Mouse (Mus musculus) layer of hippocampus, postnatal 36 days (tissue): ENCODE results near the gene Hoxc5. TPM values are rescaled to one million over a fixed set of nuclear protein-coding genes. Genes with fewer than 3 reads are reported as not detected.

Experiments used
- DNase-seq, 2 experiments: peaks; one replicate each; pipeline ENCODE4 v3.0.0; 2022
- microRNA-seq, 2 experiments: library from miRNA; unstranded; fragments of <30 nt; microRNA quantifications; one replicate each; pipeline ENCODE4 v1.2.0; 2021
- total RNA-seq, 2 experiments: library from RNA; stranded (reverse); gene quantifications; 2 replicates each; pipeline ENCODE4 v1.2.3; 2021

The Hoxc5 gene
- total RNA-seq, 2 experiments from 2014 or later: not detected

DNA sequence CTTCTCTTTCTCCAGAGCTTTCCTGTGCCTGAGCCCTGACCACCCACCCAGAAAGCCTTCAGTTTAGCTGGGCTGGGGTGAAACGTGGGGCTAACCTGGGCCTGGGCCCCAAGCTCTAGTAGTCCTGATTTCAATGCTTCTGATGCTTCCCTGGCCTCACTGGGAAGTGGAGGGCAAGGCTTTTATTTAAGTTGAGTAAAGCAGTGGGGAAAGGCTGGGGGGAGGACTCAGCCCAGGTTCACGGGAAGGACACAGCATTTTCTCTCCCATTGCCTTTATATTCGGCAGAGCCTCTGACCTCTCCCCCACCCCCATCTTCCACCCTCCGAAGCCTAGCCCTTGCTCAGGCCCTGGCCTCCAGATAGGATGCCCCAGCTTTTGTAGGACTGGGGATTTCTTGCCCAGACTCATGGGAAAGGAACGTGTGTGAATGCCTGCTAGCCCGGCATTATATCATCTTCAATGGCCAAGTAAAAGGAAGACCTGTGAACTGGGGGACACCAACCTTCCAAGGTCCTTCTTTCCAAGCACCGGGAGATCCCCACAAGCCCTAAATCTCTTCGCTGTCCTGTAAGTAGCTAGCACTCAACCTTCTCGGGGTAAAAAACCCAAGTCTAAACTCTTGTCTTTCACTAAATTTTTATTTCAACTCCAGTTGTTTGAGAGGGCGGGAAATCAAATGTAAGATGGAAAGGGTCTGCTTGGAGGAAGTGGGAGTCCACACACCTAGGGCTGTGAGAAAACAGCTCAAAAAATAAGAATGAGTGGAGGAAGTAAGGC is 71.6 kb downstream of the Hoxc5 start:
- no peak for DNase-seq

DNA sequence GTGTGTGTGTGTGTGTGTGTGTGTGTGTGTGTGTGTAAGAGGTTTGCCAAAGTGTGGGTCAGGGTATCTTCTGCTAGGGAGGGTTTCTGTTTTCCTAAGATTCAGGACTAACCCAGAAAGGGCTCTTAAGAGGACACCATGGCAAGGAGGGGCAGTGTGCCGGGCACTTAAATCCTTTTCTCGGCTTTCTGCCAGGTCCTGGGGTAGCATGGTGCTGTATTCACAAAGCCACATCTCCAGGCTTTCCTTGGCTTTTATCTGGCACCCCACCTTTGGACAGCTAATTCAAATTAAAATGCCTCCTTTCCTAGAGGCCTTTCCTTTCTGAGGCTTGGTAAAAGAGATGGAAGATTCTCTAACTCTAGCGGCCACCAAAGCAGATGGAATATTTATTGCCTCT is 72.4 kb downstream of the Hoxc5 start:
- no peak for DNase-seq

DNA sequence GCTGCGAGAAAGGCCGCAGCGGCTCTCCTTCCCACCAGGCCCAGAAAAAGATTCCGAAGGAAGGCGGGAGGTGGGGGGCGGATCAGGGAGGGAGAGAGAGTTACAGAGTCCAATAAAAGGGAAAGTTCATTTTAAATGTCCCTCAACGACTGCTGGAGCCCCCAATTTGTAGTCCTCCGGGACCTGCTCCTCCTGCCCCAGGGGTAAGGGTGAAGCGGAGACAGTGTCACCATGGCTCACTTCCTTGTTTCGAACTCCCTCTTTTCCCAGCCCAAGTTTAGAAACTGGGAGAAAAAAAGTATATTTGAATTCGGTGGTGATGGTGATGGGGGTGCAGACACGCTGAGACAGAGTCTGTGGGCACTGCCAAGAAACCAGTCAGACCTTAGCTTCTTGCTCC is 73.4 kb downstream of the Hoxc5 start:
- no peak for DNase-seq

DNA sequence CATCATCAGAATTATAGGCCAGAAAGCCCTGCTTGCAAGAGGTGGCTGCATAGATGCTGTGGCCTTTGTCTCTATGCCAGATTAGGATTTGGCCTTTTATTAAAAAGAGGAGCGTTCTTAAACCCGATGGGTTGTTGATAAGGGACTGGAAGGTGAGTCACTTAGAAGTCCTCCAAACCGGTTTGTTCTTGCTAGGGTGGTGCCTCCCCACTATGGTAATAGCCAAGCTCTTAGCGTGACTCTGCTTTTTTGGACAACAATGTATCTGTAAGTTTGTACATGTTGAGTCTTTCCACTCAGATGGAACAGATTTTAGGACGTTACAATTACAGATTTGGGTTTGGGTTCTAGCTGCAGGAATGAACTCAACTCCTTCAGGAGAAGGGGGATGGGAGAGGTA is 74.4 kb downstream of the Hoxc5 start:
- no peak for DNase-seq

DNA sequence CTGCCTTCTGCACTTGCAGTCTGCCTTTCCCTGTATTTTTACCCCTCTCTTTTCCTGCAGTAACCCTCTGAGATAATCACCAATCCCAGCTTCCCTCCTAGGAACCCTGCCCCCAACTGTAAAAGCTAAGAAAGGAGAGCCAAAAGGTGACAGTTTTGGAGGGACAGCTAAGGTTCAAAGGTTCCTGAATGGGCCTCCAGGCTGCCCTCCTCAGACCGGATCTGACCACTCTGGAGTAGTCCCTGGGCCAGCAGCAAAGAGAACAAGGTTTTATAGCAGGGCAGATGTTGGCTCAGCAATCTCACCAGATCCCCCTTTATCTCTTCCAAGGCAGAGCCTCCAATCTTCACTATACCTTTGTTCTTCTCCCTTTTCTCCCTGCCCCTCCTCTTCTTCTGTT is 75.0 kb downstream of the Hoxc5 start:
- no peak for DNase-seq

DNA sequence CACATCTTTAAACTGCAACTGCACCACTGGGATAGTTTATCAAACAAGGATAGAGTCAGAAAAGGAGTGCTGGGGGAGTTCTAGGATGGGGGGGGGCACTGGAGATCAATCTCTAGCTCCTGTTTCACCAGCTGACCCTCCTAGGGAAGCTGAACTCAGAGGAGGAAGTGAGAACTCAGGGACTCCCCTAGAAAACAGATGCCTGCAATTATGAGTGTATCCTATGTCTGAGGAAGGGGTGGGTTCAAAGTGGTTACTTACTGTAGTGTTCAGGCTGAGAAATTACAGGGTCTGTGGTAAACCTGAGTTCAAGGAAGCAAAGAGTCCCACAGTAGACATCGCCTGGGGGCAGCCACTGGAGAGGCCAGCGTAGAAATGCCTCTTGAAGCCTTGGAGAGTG is 84.4 kb downstream of the Hoxc5 start:
- DNase-seq: no peak

DNA sequence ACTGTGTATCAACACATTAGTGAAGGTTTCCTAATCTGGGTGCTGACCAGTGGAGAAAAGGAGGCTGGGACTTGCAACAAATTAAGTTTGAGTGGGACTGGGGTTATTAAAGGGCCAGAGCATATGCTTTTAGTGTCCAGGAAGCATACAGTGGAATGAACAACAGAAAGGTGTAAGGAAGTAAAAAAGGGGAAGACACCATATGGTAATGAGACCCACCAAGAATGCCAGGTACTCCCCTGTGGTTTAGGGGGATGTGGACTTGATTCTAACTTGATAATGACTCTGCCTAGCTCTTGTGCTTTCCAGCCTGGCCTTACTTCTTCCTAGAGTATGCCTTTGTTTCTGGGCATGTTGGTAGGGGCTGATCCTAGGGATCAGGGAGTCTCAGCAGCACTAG is 86.0 kb downstream of the Hoxc5 start:
- DNase-seq: no peak

DNA sequence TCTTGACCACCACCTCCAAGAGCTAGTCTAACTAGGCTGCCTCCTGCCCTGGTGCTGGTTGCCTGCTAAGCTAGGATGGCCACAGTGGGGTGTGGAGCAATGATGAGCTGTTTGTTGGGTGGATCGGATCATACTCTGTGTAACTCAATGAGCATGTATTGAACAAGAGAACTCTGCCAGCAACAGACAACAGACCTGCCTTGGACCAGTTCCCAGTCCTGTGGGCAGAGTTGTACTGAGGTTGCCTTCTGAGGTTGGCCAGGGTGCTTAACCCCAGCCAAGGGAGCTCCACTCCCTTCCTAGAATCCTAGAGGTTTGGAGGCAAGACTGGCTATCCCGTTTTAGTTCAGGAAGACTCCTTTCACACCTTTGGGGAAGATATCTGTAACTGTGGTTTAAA is 89.2 kb downstream of the Hoxc5 start:
- DNase-seq: no peak

DNA sequence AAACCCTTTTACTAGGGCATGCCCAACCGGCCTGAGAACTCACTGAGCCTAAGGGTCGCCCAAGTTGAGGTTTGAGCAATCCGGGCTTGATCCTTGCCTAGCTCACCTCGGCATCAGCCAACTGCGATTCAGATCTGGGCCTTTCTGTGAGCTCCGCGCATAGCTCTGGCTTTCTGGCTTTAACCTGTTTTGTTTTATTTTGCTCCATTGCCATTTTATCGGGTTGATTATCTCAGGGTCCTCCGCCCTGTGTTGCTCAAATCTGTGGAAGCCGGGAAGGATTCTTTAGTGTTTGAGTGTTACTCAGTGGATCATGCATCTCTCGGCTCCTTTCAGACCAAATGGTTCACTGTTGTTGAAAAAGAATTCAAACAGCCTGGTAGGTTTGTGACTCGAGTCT is 91.5 kb downstream of the Hoxc5 start:
- DNase-seq: no peak

DNA sequence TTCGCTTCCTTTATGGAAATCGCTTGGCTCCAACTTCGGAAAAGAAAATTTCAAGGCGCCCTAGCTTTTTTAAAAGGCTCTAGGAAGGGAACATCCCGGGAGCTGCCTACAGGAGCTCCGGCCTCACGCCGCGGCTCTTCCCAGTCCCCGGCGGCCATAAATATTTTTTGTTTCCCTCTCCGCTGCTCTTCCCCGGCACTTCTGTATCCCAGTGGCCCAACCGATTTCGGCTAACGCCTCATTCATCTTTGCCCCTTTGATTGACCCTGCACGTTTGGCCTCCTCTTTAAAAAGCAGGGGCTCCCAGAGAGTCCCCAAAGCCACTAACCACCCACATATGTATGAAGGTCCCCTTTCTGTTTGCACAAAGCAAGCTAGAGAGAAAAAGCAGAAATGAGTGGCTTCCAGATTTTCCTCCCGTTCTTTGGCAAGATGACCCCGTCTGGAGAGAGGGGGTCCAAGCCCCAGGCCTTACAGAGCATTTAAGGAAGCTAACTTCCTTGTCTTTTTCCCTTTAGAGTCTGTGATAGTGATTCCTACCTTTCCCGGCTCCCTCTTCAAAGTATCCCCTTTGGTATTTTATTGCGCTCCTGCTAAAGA is 92.2 kb downstream of the Hoxc5 start:
- DNase-seq: no peak

DNA sequence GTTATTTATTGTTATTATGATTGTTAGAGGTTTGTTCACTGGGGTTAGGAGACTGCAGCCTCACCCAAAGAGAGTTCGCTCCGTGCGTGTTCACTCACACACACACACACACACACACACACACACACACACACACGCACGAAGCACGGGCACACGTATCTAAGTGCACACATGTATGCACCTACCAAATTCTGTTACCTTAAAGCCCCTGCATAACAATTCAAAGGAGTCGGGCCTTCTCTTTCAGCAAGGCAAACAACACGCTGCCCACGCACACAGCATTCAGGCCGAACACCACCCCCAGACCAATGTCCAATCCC is 92.7 kb downstream of the Hoxc5 start:
- no peak for DNase-seq

DNA sequence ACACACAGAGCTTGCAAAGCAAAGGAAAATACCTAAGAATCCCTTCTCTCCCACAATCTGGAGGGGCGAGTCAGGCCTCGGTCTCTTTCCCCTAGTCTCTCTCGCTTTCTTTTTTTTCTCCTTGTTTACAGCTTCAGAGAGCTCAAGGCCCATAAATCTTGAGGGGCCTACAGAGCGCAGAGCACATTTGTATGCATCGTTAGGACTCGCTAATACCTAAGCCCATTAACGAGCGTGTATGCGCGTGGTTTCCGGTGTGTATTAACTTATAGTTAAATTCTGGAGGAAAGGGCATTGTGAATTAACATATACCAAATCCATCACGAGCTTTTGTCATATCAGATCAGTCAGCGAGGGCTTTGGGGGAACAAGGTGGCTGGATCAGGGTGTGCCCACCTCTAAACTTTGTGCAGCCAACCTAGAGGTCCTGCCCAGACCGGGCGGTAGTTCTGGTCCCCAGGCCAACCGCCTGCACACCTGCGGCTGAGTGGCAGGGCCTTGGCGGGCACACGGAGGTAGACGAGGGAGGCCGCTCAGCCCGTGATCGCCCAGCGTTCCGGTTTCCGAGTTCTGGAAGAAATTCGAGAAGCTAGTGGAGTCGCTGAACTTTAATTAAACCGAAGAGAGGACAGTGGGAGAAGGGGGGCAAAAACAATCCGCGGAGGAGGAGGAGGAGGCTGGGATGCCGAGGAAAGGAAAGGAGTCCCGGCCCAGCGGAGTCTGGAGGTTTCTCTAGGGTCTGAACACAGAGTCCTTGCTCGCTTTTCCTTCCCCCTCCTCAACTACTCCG is 93.3 kb downstream of the Hoxc5 start:
- DNase-seq: no peak

DNA sequence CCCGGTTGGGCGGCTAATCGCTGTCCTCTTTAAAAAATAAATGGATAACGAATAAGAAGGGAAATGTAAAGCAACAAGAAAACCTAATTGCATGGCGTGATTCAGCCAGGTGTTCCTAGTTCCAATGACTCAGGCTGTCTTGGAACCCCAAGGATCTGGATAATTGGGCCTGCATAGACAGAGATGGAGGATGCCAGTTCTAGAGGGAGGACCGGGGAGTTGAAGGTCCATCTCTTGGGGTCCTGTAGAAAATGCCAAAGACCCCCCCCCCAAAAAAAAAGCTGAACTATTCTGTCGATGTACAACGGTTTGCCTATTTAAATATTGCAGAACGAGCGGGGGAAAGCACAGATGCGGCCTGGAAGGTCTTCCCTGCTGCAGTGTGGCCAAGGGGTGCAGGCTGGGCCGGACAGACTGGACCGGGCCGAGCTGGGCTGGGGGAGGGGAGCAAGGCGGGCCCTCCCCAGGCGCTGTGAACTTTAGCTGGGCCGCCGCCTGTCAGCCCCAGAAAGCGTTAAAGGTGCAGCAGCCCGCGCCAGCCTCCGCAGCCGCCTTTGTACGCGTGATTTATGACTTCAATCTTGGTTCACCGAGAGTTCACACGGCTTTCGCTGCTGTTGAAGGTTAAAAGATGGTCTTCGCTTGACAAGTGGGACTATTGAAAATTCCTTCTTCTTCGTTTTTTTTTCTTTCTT is 94.0 kb downstream of the Hoxc5 start:
- DNase-seq: no peak

DNA sequence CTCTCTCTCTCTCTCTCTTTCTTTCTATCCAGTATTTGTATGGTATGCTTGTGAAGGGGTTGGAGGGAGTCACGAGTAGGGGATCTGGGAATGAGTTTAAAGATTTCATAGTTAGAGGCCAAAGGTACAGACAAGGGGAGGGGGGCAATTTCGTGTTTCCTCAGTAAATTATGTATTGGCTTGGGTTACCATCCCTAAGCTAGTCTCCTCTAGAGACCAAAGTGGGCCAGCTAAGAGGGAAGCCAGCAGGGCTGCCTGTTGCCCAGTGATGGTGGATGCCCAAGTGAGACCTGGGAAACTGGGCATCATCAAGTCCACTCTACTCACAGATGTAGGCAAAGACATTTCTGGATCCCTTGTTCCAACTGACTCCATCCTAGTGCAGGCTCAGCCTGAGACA is 94.7 kb downstream of the Hoxc5 start:
- DNase-seq: no peak

DNA sequence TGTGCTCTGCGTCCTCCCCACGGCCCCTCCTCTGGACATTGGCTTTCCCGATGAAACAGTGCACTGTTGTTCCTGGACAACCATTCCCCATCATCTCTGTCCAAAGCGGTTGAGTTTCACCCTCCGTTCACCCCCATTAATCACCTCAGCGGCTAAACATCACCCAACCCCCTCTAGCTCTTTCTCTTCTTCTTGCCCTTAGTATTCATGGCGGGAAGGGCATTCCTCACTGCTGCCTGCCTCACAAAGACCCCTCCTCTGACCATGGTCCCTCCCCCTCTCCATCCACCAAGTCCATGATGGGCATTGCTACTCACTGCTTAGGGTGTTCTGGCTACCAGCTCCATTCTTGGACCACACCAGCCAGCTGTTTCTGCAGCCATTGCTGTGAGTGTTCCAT is 98.4 kb downstream of the Hoxc5 start:
- no peak for DNase-seq

Small RNAs within 50 kb of the gene (microRNA-seq; reads per million reads assigned to microRNA genes)
- 3.0 to 3.2 reads per million in 2 experiments for gene Mir196a-2
- 1.5 reads per million in 2 experiments for gene Mir615

Other genes starting within 250 kb of the Hoxc5 start
- 10 to 100 TPM; 86.7 to 89.8 TPM for gene Calcoco1, start 245.3 kb upstream of the Hoxc5 start, total RNA-seq
- gene Hoxc13, start 46.3 kb upstream of the Hoxc5 start, total RNA-seq: not detected
- not detected for gene Hoxc12, start 30.7 kb upstream of the Hoxc5 start, total RNA-seq
- not detected for gene Hoxc11, start 13.0 kb upstream of the Hoxc5 start, total RNA-seq
- gene Hoxc10, start 647 bp upstream of the Hoxc5 start, total RNA-seq: not detected
- gene Hoxc9, start 9.0 kb downstream of the Hoxc5 start, total RNA-seq: not detected
- gene Hoxc8, start 23.2 kb downstream of the Hoxc5 start, total RNA-seq: not detected
- gene Hoxc6, start 30.8 kb downstream of the Hoxc5 start, total RNA-seq: not detected
- gene Hoxc4, start 51.5 kb downstream of the Hoxc5 start, total RNA-seq: not detected
- gene Smug1, start 199.6 kb downstream of the Hoxc5 start, total RNA-seq: 10 to 100 TPM; 20.9 to 22.5 TPM